Mouse (Mus musculus) heart, adult 2 months (tissue): ENCODE results near the gene Dock6.

Source experiments
- CTCF ChIP-seq: fragments of 200-600 bp; IDR thresholded peaks from 2 replicates; pipeline ENCODE4 v1.8.1; 2022; ENCODE audit warnings: antibody characterized with exemption, mild to moderate bottlenecking, moderate library complexity
- POLR2A ChIP-seq: fragments of 200-500 bp; IDR thresholded peaks from 2 replicates; pipeline ENCODE4 v1.6.1; 2011; ENCODE audit warnings: mild to moderate bottlenecking, low read depth, low read length, control low read depth; ENCODE audit not compliant: insufficient read depth

GRCm38 (mm10) chr9:21794925-21795324 is 57.5 kb downstream of the Dock6 start:
- no peak for TF ChIP-seq CTCF
- TF ChIP-seq POLR2A, result no peak
